ENCODE assay signal across 14 mouse cellular contexts in genomic region chr12:36110457-36110856, GRCm38 (mm10).
"Had no signal": no experiment of that assay in that cellular context is flagged by ENCODE, and none has a peak within 500 bp of the region (broad histone marks: within the 10 kb centered on the region; RNA-seq: fewer than 3 reads in every experiment).

No protein-coding gene starts in this region.

- H3K4me1 ChIP-seq: limb, embryonic 13.5 days; midbrain, embryonic 10.5 days; neural tube, embryonic 15.5 days had no signal

- H3K9ac ChIP-seq: limb, embryonic 13.5 days; liver, embryonic 14.5 days; neural tube, embryonic 15.5 days had no signal

- H3K4me3 ChIP-seq: limb, embryonic 13.5 days; midbrain, embryonic 10.5 days; myocyte; neural tube, embryonic 15.5 days had no signal

- H3K9me3 ChIP-seq: limb, embryonic 13.5 days; neural tube, embryonic 15.5 days had no signal

- DNase-seq: kidney, adult 8-10 months; kidney, postnatal 25 days; left cerebral cortex, postnatal 4 days; lung, adult 18-20 months; lung, postnatal 36 days; midbrain, embryonic 14.5 days; right cerebral cortex, adult 18-20 months; spleen, adult 18-20 months; thymus, postnatal 36 days had no signal

- H3K27ac ChIP-seq: limb, embryonic 13.5 days; liver, embryonic 14.5 days; midbrain, embryonic 10.5 days; neural tube, embryonic 15.5 days had no signal

- H3K4me2 ChIP-seq: limb, embryonic 13.5 days; neural tube, embryonic 15.5 days had no signal

- H3K27me3 ChIP-seq: limb, embryonic 13.5 days; neural tube, embryonic 15.5 days had no signal
